Mouse (Mus musculus) small intestine, adult 2 months (tissue): ENCODE results near the gene Cdh23. TPM values are rescaled to one million over a fixed set of nuclear protein-coding genes. Genes with fewer than 3 reads are reported as not detected.

Experiments
- H3K27ac ChIP-seq: fragments of 200-500 bp; 2 replicates; pipeline ENCODE4 v1.5.1; 2012; ENCODE audit warnings: low read depth, low read length, control low read depth, inconsistent platforms; ENCODE audit not compliant: insufficient read depth
- H3K27me3 ChIP-seq: fragments of 200-500 bp; 2 replicates; pipeline ENCODE4 v1.6.1; 2012; ENCODE audit warnings: mild to moderate bottlenecking, moderate library complexity, low read length, inconsistent platforms; ENCODE audit not compliant: control insufficient read depth, insufficient read depth
- H3K36me3 ChIP-seq: fragments of 200-500 bp; 2 replicates; pipeline ENCODE4 v1.6.1; 2012; ENCODE audit warnings: mild to moderate bottlenecking, low read length, control low read depth, inconsistent platforms; ENCODE audit not compliant: control insufficient read depth, insufficient read depth
- H3K4me1 ChIP-seq: fragments of 200-500 bp; 2 replicates; pipeline ENCODE4 v1.6.1; 2012; ENCODE audit warnings: low read length, inconsistent platforms, mixed read lengths; ENCODE audit not compliant: control insufficient read depth, insufficient read depth, insufficient read length
- H3K4me3 ChIP-seq: fragments of 200-500 bp; 2 replicates; pipeline ENCODE4 v1.5.1; 2012; ENCODE audit warnings: low read depth, mild to moderate bottlenecking, control low read depth, inconsistent platforms, low read length, moderate library complexity
- CTCF ChIP-seq: fragments of 200-500 bp; IDR thresholded peaks from 2 replicates; pipeline ENCODE4 v1.5.1; 2012; ENCODE audit warnings: low read depth, mild to moderate bottlenecking, control low read depth, inconsistent platforms, low read length, moderate library complexity, mixed read lengths; ENCODE audit not compliant: insufficient replicate concordance, insufficient read length; ENCODE audit errors: extremely low read depth
- POLR2A ChIP-seq: fragments of 200-500 bp; IDR thresholded peaks from 2 replicates; pipeline ENCODE4 v1.6.1; 2012; ENCODE audit warnings: low read depth, mild to moderate bottlenecking, control low read depth, inconsistent platforms, low read length, moderate library complexity
- WGBS: fragments of 180-500 bp; shearing (Covaris S2); methylation state at CpG from one replicate; pipeline ENCODE4 v1.1.7; 2018; 5-methylcytosine and 5-hydroxymethylcytosine counted together
- polyA plus RNA-seq: library from polyadenylated mRNA; depleted of rRNA; stranded (reverse); fragments of >200 nt; gene quantifications from 2 replicates; pipeline ENCODE4 v1.2.3, GENCODE M21; 2012

Gene Cdh23
- polyA plus RNA-seq, 1 experiment = 0.35 TPM

DNA sequence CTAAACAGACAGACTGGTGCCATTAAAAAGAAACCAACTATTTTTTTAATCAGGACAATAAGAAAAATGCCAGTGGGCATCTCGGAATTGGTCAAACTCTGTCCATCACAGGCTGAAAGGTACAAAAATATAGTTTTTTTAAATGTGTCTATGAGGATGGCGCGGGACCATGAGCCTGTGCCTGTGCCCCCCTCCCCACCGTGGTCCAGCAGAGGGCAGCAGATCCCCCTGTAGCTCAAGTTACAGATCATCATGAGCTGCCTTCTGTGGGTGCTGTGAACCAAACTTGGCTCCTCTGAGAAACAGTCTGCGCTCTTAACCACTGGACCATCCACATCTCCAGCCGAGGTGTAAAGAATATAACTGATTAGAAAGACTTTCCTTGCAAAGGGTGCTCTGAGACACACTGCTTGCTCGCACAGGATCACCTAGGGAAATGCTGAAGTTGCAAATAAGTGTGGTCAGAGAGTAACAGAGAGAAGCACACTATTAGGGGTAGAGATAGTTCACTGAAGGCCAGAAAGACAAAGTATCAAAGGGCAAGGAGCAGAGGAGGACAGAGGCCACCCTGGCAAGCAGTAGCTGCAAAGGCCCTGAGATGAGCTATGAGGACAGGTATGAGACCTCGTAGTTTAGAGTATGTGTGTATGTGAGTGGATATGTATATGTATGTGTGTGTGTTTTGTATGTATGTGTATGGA is 74.7 kb downstream of the Cdh23 start:
- H3K4me3 ChIP-seq = no peak overlapping the region
- no peaks in the 10 kb centered on the region for H3K36me3 ChIP-seq
- no peaks in the 10 kb centered on the region for H3K4me1 ChIP-seq
- no peak overlapping the region for H3K27ac ChIP-seq
- WGBS = 86% methylated on average over 8 of the region's 8 CpGs
- no peak for TF ChIP-seq CTCF
- no peak for TF ChIP-seq POLR2A
- no peaks in the 10 kb centered on the region for H3K27me3 ChIP-seq

DNA sequence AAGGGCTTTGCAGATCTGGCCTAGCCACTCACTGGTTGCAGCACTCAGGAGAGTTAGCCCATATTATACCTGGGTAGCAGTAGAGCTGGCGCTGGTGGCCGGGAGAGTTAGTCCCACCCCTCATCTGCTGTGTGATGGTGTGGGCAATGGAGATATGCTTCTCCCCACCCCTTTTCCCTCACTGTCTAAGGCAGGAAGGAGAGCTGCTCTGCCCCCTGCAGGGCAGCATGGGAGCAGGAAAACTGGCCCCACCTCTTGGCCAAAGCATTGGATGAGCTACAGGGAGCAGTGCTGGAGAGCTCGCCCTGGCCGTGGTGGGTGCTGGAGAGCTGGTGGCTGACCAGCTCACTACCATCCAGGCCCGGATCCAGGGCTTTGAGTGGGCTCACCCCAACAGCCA is 80.4 kb downstream of the Cdh23 start:
- Histone ChIP-seq H3K27me3 (no peaks in the 10 kb centered on the region), H3K36me3 (no peaks in the 10 kb centered on the region), H3K4me3 (no peak overlapping the region), H3K27ac (no peak overlapping the region), H3K4me1 (no peaks in the 10 kb centered on the region)
- TF ChIP-seq CTCF (no peak), POLR2A (no peak)
- 55% methylated on average over 5 of the region's 5 CpGs for WGBS

GRCm38 (mm10) chr10:60612893-60613292 is 83.4 kb downstream of the Cdh23 start:
- Histone ChIP-seq H3K4me1 (no peaks in the 10 kb centered on the region), H3K36me3 (no peaks in the 10 kb centered on the region), H3K27ac (no peak overlapping the region), H3K27me3 (no peaks in the 10 kb centered on the region), H3K4me3 (no peak overlapping the region)
- TF ChIP-seq POLR2A = no peak
- TF ChIP-seq CTCF = peak; percentile 64; the same call in 1 of the 2 replicates
- 23% methylated on average over 5 of the region's 5 CpGs for WGBS

GRCm38 (mm10) chr10:60607166-60607565 is 89.1 kb downstream of the Cdh23 start:
- Histone ChIP-seq H3K4me1 (no peaks in the 10 kb centered on the region), H3K27me3 (no peaks in the 10 kb centered on the region), H3K4me3 (no peak overlapping the region), H3K36me3 (no peaks in the 10 kb centered on the region), H3K27ac (no peak overlapping the region)
- TF ChIP-seq CTCF = no peak
- TF ChIP-seq POLR2A = no peak
- 61% methylated on average over 5 of the region's 5 CpGs for WGBS

GRCm38 (mm10) chr10:60606661-60607060 is 89.6 kb downstream of the Cdh23 start:
- Histone ChIP-seq H3K36me3 (no peaks in the 10 kb centered on the region), H3K27me3 (no peaks in the 10 kb centered on the region), H3K4me3 (no peak overlapping the region), H3K4me1 (no peaks in the 10 kb centered on the region), H3K27ac (no peak overlapping the region)
- WGBS = 80% methylated on average over 6 of the region's 6 CpGs
- no peak for TF ChIP-seq POLR2A
- TF ChIP-seq CTCF = no peak

- TF ChIP-seq CTCF (no peak), POLR2A (no peak)
- Histone ChIP-seq H3K36me3 (no peaks in the 10 kb centered on the region), H3K27ac (no peak overlapping the region), H3K4me1 (no peaks in the 10 kb centered on the region), H3K27me3 (no peaks in the 10 kb centered on the region), H3K4me3 (no peak overlapping the region)
- 22% methylated on average over 11 of the region's 11 CpGs for WGBS
Observed at GRCm38 (mm10) chr10:60602235-60602634, 94.1 kb downstream of the Cdh23 start.

DNA sequence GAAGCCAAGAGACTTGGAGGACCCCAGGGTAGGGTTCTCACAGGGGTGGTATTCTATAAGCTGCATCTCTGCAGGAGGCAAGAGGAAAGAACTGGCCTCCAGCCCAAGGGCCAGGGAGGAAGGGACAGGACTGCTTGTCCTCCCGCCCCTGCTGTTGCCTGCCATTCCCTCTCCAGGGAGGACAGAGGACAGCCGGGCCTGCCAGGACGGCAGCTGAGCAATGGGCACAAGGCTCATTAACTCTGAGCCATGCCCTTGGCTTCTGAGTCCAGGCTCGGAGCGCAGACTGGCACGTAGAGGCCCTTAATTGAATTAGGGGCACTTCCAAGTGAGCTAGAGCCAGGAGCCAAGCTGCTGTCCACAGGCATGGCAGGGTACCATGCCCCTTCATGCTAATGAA is 101.1 kb downstream of the Cdh23 start:
- no peaks in the 10 kb centered on the region for H3K4me1 ChIP-seq
- TF ChIP-seq CTCF = no peak
- no peak for TF ChIP-seq POLR2A
- 88% methylated on average over 6 of the region's 6 CpGs for WGBS

More for the DNA sequence above, 101.1 kb downstream of the Cdh23 start:
- no peaks in the 10 kb centered on the region for H3K36me3 ChIP-seq
- no peak overlapping the region for H3K4me3 ChIP-seq
- no peak overlapping the region for H3K27ac ChIP-seq
- no peaks in the 10 kb centered on the region for H3K27me3 ChIP-seq
